Mouse (Mus musculus): ENCODE results near the gene Pou2f1.

GRCm38 (mm10) chr1:165903596-165903995 is 98.9 kb downstream of the Pou2f1 start:
- TF ChIP-seq POLR2A (IDR thresholded peaks at IDR 0.05; ENCODE audit: borderline replicate concordance, insufficient read depth, low read length) (no peak), CTCF (IDR thresholded peaks at IDR 0.05; ENCODE audit: borderline replicate concordance, insufficient read depth, low read depth, low read length) (no peak)

Measured in cerebellum, adult 2 months (tissue).